Mouse (Mus musculus) heart, adult 8-10 months (tissue): Measurements from ENCODE around the gene Fv1. TPM values are rescaled to one million over a fixed set of nuclear protein-coding genes. Genes with fewer than 3 reads are reported as not detected.
"Not testable (repeated sequence)": the region's sequence is repeated elsewhere in the genome, so short reads cannot be mapped to it uniquely, and the experiment has no call there.

Experiments used
- DNase-seq: peaks from one replicate; pipeline ENCODE4 v3.0.0; 2022; ENCODE audit warnings: low spot score
- total RNA-seq, 4 experiments: library from RNA; stranded (reverse); gene quantifications; 2 replicates each; pipeline ENCODE4 v1.2.4; 2022

Fv1 gene
- total RNA-seq, result 10 to 100 TPM; 17.8 to 23.1 (median 20.2) TPM

- DNase-seq, result peak; percentile 99
These were observed at the start of gene Fv1, which contains the start of gene Miip for GRCm38 (mm10) chr4:147868450-147869031. Gene Fv1, plus strand, starts transcription at chr4:147868979. Gene Miip, minus strand, starts transcription at chr4:147868816.

- not testable (repeated sequence) for DNase-seq
These were observed 49.1 kb upstream of the Fv1 start for GRCm38 (mm10) chr4:147819659-147820058.

- not testable (repeated sequence) for DNase-seq
These were observed 47.4 kb upstream of the Fv1 start for GRCm38 (mm10) chr4:147821414-147821813.

- no peak for DNase-seq
These were observed 44.4 kb upstream of the Fv1 start for GRCm38 (mm10) chr4:147824389-147824788.

GRCm38 (mm10) chr4:147839282-147839681, 29.5 kb upstream of the Fv1 start:
- peak; percentile 25 for DNase-seq

GRCm38 (mm10) chr4:147842871-147843270, 25.9 kb upstream of the Fv1 start:
- DNase-seq, result no peak

GRCm38 (mm10) chr4:147847614-147848583, 20.9 kb upstream of the Fv1 start, which contains the start of gene Zfp933:
Gene Zfp933, minus strand, starts transcription at chr4:147848366.
- peak; percentile 96 for DNase-seq

- no peak for DNase-seq
These were observed 20.2 kb upstream of the Fv1 start for GRCm38 (mm10) chr4:147848584-147848991.

GRCm38 (mm10) chr4:147850776-147851175, 18.0 kb upstream of the Fv1 start:
- no peak for DNase-seq

- DNase-seq, result no peak
These were observed 6.7 kb upstream of the Fv1 start for GRCm38 (mm10) chr4:147862051-147862450.

- no peak for DNase-seq
These were observed 3.1 kb upstream of the Fv1 start for GRCm38 (mm10) chr4:147865651-147866050.

GRCm38 (mm10) chr4:147866056-147866455, 2.7 kb upstream of the Fv1 start:
- no peak for DNase-seq

GRCm38 (mm10) chr4:147866793-147867192, 2.0 kb upstream of the Fv1 start:
- DNase-seq, result not testable (repeated sequence)

GRCm38 (mm10) chr4:147867563-147868449, 973 bp upstream of the Fv1 start:
- no peak for DNase-seq

- no peak for DNase-seq
These were observed 459 bp downstream of the Fv1 start for GRCm38 (mm10) chr4:147869238-147869637.

- DNase-seq, result no peak
These were observed 7.2 kb downstream of the Fv1 start for GRCm38 (mm10) chr4:147875852-147876575.

GRCm38 (mm10) chr4:147878537-147878936, 9.8 kb downstream of the Fv1 start:
- no peak for DNase-seq

- DNase-seq, result no peak
These were observed 10.7 kb downstream of the Fv1 start for GRCm38 (mm10) chr4:147879456-147879855.

- DNase-seq, result no peak
These were observed 11.1 kb downstream of the Fv1 start for GRCm38 (mm10) chr4:147879865-147880264.

- no peak for DNase-seq
These were observed 13.0 kb downstream of the Fv1 start for GRCm38 (mm10) chr4:147881792-147882191.

GRCm38 (mm10) chr4:147883041-147883440, 14.3 kb downstream of the Fv1 start:
- no peak for DNase-seq
